Mouse (Mus musculus) fibroblast of lung, adult 2 months (primary cell): Measurements from ENCODE around the gene Cdc42ep1.

Experiments used
- DNase-seq: peaks from one replicate; pipeline ENCODE4 v3.0.0-alpha.2; 2011; ENCODE audit warnings: low read depth

The Cdc42ep1 gene

DNA sequence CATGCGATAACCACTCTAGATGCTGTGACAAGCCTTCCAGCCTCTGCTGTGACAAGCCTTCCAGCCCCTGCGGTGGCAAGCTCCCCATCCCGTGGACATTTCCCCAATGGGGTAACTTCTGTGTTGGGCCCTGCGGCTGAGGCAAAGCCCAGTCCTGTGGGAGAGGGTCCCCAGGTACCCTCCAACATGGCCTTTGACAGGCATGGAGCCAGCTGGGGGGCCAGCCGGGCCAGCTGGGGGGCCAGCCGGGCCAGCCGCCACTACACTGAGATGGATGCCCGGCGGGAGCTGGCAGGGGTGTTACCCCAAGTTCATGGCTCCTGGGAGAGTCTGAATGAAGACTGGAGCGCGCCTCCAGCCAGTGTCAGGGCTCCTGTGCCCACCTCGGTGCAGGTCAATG is 7.1 kb downstream of the Cdc42ep1 start:
- no peak for DNase-seq

DNA sequence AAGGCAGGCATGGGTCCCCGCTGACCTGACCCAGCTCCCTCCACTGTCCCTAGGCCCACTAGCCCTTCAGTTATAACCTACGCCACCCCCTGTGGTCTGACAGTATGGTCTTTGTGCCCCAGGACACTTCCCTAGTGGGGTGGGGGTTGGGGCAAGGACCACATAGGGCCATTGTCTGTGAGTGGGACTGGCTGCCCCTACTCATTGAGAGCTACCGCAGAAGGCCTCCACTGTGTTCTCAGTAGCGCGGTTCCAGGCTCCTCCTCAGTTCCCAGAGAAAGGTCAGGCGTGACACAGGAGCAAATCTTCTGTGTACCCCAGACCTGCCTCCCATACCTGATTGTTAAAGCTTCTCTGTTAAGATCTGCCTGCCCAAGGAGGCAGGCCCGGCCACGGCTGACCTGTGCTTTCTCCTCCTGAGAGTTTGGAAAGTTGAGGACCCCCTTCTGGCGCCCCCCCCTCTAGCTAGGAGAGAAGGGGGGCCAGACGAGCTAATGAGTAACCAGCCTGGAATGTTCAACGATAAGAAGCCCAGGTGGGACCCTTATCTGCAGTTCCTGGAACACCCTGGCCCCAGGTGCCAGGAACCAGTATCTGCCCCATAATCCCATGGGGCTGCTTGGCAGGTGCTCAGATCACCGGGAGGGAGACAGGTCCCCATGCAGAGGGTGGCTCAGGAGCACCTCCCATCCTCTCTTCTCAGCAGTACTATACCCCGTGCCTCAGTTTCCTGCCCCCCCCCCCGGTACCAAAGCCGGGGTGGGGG is 7.8 kb downstream of the Cdc42ep1 start:
- no peak for DNase-seq

DNA sequence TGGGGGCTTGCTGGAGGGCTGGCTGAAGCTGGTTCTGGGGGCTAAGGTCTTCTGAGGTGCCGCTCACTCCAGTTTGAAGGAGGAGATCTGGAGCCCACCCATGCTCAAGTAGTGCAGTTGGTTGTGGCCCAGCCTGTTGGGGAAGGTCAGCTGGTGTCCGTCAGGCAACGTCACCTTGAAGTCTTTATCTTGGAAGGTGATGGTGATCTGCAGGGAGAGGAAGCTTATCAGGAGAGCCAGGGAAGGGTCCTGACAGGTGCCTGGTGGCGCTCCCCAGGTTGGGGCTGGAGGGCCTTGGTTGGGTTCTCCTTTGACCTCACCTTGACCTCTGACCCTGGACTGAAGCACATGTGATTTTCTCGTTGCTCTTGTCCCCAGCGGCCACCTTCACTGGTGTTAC is 8.5 kb downstream of the Cdc42ep1 start:
- DNase-seq: no peak

DNA sequence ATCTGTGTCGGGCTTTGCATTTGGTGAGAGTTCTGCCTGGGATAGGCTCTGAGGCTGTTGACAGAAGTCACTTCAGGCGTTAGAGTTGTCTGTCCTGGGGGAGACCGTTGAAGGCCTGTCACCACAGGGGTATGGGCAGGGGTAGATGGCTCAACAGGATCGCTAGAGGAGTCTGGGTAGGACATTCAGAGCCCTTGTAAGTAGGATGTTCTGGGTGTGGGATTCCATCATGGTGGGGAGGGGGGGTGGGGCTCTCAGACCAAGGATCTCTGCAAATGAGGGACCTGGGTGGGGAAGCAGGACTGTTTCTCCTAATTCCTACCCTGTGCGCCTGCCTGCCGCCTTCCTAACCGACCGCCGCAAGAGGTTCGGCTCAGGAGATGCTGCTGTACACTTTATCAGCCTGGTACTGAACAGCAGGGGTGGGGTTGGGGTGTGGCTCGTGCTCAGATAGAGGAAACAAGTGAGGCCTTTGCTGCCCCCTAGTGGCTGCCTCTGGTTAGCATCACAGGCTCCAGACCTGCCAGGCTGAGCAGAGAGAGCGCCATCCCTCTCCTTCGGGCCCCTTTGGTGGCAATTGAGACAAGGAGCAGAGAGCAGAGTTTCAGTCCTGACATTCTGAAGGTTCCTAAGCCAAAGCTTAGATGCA is 9.2 kb downstream of the Cdc42ep1 start:
- DNase-seq: no peak

DNA sequence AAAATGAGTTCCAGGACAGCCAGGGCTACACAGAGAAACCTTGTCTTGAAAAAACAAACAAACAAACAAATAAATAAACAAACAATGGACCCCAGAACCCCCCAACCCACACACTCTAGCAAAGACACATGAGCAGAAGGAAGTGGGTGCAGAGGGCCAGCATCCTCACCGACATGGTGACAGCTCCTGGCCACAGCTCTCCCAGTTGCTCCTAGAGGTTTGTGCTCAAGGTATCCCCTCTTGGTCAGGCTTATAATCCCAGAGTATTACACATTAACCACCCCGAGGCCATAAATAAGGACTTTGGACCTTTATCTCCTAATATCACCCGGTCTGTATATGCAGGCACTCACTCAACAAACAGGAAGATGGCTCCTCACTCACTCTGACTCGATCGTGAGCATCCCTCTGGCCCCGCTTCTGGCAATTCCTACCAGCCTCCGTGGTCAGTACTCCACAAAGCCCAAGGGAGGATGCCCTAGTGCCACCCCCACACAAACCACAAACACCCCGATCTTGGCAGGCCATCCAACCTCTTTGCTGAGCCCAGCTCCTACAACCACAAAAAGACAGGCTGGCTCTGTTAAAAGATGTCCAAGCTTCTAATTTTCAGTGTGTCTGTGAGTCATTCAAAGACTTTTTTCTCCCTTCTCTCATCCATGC is 13.0 kb downstream of the Cdc42ep1 start, which contains the start of gene Lgals2:
Gene Lgals2 (minus strand): TSS at position 227 of the 663 bp plus-strand sequence.
- peak; percentile 83 for DNase-seq

DNA sequence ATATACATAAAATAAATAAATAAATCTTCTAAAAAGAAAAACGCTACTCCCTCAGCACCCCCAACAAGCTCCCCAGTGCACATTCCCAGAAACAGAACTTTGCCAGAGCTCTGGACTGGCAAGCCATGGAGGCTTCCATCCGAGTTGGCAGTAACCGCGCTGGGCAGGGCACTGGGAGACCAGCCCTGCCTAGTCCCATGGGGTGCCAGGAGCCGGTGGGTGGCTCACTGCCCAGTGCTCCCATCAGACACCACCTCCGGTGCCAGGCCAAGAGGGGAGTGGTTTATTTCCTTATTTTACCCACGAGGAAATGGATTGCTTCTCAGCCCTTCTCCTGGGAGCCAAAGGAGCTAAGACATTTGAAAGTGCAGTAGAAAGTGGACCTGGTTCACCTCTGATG is 14.6 kb downstream of the Cdc42ep1 start:
- DNase-seq: no peak

DNA sequence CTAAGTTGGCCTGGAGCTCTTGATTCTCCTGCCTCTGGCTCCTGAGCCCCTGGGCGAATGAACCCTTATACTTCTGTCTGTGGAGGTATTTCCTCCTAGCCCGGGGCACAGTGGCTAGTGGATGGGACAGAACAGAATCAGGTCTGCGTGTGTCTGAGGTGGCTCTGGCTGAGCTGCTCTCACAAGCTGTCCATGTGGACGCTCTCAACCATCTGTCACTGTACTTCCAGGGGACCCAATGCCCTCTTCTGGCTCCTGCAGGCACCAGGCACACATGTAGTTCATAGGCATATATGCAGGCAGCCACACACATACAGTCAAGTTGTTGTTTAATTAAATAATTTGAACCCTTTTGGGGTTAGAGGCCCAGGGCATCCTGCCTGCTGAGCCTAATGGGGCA is 16.9 kb downstream of the Cdc42ep1 start:
- DNase-seq: no peak

DNA sequence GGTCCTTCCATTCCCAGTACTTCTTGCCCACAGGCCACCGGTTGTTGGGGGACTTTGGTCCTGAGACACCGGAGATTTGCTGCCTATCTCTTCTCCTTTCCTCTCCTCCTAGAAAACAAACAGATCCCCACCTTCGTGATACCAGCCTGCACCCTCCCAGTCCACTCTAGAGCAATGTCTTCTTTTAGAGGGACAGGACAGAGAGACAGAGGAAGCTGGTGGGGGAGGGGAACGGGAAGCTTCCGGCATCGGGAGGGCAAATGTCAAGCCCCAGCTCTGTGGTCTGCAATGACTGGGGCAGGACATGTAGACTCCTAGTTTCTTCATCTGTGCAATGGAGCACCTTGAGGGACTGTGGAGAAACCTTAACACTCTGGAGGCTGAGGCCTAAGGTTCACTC is 17.3 kb downstream of the Cdc42ep1 start:
- no peak for DNase-seq

DNA sequence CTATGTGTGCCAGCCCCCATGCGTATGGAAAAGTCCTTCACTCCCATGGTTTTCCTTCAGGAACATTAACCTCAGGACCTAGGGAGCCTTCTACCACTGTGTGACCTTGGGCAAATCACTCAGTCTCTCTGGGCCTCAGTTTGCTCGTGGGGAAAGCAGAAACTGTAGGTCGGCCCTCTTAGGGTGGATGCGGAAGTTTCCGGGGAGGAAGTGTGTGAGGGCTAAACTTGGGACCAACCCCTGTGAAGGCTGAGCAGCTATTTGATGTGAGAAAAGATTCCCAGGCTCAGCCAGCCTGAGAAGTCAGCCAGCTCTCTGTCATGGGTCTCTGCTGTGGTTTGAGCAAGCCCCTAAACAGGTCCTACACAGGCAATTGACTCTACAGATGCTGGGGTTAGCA is 19.9 kb downstream of the Cdc42ep1 start:
- DNase-seq: no peak

DNA sequence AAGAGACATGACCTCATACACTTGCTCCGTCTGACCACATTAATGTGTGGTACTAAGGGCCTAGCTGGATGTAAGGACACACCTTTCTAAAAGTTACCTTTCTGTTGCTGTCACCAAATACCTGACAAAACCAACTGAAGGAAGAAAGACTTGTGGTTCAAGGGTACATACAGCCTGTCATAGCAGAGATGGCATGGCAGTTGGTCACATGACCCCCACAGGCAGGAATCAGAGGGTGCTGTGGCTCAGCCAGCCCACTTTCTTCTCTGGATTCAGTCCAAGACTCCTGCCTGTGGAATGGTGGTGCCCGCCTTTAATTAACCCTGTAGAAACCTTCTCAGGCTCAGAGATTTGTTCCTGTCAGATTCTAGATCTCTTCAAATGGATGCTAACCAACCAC is 20.7 kb downstream of the Cdc42ep1 start:
- no peak for DNase-seq

DNA sequence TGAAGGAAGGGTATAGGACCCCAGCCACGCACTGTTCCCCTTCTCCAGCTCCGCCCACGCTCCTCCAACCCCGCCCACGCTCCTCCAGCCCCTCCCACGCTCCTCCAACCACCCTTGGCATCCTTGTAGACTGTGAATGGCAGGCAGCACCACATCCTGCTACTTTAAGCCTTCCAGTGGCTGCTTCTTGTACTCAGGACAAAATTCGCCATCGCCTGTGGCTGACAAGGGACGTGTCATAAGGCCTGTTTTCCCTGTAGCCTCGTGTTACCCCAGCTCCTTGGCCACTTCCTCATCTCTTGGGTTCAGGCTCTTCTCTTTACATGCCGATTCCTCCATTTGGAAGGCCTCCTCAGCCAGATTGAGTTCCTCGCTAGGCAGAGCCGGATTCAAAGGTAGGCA is 21.4 kb downstream of the Cdc42ep1 start:
- DNase-seq: no peak

DNA sequence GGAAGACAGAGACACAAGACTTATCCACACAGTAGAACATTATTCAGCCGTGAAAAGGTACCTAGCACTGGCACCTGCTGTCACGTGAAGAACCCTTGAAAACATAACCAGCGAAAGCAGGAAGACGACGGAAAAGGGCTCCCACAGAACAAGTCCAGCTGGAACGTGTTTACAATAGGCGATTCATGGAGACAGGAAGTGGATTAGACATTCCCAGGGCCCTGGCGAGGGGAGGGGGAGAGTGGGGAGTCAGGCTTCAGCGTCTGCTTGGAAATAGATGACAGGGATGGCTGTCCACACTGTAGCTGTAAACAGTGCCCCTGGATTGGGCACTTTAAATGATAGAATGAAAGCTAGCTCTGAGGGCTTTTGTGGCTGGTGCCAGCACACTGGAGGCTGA is 26.0 kb downstream of the Cdc42ep1 start:
- no peak for DNase-seq

DNA sequence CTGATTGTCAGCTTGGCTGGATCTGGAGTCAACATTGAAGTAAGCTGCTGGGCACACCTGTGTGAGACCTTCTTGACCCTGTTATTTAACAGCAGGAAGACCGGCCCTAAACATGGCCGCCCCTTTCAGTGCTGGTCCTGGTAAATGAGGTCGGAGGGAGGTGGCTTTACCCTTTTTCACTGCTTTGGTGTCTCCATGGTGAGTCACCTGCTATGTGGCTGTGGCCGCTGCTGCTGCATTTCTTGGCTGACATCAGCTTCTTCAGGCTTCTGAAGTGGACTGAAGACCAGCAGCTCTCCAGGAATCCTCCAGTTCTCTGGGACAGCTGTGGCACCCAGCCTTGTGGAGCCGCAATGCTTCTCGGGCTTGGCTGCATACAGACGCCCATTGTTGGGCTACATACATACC is 26.4 kb downstream of the Cdc42ep1 start:
- no peak for DNase-seq

DNA sequence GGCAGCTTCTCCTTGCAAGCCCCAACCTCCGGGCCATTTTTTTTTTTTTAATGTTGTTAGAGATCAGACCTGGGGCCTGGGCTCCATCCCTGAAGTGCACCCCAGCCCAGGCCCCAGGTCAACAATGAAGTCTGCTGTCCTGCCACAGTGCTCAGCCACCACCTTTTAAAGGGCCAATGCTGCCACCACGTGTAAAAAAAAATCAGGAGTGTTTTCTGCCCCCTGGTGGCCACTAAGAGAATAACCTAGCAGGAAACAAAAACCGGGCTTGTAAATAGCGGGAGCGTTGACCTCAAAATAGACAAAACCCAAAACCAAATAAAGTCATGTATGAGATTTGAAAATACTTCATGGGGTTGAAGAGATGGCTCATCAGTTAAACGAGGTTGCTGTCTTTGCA is 27.4 kb downstream of the Cdc42ep1 start:
- DNase-seq: no peak

DNA sequence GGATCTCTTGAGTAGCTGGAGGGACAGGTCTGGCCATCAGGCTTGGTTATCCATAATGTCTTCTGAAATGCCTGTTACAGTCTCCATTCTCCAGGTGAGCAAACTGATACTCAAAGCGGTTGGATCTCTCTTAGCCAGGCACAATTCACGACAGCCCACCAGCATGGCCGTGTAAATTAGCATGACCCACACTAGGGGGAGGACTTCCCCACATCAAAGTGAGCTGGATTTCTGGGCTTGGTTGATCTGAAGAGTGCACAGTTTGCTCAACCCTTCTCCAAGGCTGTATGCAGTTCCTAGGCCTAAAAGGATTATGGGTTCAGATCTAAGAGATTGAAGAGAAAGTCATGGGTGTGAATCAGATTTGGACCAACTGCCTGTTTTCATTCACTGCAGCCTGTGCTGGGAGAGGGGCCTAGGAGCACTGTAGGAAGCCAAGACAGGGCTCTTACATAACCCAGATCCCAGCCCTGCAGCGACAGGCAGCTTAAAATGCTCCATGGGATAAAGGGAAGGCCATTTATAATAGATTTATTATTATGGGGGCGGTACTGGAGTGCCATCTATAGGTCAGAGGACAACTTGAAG is 29.7 kb downstream of the Cdc42ep1 start:
- DNase-seq: no peak

DNA sequence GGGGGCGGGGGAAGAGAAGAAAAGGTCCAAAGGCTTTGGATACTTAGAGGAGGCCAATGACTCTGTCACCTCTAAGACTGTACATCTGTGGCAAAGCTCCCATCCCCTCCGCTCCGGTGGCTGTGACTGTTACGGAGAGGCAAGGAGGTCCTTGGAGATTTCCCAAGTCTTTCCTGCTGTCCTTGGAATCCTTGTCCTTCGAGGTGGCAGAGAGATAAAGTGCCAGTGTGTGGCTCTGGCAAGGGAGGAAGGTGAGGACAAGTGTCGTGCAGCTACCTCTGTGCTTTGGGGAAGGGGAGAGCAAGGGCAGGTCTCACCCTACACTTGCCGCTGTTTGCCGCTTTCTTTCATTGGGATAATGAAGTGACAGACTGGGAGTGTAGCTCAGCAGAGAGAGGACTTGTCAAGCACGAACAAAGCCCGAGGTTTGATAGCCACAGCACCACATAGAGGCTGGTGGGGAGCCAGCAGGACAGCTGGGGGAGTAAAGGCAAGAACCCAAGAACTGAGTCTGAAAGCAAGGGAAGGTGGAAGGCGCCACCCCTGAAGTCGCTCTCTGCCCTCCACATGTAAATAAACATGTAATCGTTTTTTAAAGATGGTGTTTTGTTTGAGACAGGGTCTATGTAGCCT is 31.5 kb downstream of the Cdc42ep1 start:
- no peak for DNase-seq

DNA sequence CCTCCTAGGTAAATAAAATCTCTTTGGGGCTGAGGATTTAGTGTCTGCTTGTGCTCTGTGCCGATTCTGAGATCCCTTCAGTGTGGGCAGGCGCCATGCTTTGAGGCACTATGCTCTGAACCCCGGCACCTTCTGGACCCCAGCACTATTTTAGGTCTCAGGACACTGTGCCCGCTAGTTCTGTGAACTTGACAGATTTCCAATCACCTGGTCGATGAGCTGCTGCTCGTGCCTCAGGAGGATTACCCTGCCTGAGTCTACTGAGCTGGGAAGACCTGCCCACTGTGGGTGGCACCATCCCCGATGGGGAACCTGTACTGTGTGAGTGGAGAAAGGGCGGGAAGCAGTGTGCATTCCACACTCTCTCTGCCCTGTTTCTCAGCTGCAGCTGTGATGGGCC is 32.6 kb downstream of the Cdc42ep1 start:
- no peak for DNase-seq

DNA sequence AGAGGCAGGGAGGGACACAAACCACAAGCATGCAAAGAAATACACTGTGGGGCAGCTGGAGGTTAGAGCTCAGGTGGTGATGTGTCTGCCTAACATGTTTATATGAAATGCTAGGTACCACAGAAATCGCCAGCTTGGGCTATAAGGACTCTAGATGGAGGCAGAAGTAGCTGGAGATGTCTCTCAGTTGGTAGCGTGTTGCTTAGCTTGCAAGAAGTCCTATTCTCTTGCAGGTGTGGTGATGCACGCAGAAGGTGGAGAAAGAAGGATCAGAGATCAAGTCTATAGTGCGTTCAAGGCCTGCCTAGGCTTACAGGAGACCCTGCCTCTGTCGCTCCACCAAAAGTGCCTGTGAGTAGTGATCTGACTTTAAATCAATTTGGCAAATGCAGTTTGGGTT is 33.1 kb downstream of the Cdc42ep1 start:
- DNase-seq: no peak

DNA sequence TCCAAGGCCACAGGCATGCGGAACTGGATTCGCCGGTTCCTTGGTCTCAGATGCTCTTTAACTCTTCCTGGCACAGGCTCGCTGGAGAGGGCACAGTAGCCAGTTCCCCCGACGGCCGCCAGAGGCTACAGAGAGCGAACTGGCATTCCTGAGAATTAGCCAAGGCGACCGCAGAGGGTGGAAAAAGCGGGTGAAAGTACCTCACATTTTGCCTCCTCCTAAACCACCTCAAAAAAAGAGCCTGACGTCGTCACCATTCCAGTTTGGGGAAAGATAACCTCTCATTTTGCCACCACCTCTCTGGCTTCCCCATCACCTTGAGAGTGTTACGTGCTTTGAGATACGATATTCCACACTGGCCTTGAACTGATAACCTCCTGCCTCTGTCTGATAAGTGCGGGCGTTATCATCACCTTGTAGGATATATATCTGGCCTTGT is 33.9 kb downstream of the Cdc42ep1 start:
- peak; percentile 72 for DNase-seq

DNA sequence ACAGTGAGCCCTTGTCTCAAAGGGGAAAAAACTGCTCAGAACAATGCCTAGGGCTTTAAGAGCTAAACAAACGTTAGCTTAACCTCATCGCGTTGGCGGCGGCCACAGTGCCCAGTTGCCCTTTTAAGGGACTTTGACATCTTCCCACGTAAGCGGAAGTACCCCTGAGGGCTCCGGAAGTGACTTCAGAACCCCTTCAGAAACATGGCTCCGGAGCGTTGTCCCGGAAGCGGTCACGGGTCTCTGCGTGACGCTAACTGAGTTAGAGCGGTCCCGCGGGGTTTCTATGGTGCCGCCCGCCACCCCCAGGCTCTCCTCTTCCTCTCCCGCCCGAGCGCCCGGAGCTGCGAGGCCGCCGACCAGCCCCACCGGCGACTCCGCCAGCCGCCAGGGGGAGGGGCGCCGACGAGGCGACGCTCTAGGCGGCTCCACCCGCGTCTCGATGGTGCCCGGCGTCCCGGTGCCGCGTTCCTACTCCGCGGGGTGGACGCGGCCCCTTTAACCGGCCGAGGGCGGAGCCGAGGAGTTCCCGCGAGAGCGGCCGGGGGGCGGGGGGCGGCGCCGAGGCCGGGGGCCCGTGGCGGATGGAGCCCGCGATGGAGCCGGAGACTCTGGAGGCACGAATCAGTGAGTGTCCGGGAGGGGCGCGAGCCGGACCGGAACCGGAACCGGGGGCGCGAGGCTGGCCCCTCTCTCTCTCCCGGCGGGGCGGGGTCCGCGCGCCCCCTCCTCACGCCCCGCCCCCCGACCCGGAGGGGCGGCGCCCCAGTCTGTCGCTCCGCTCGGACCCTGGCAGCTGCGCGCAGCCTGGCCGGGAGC is 34.8 kb downstream of the Cdc42ep1 start, which contains the start of gene Gga1:
Gene Gga1 (plus strand): TSS at position 200 of the 819 bp plus-strand sequence.
- peak; percentile 81 for DNase-seq

DNA sequence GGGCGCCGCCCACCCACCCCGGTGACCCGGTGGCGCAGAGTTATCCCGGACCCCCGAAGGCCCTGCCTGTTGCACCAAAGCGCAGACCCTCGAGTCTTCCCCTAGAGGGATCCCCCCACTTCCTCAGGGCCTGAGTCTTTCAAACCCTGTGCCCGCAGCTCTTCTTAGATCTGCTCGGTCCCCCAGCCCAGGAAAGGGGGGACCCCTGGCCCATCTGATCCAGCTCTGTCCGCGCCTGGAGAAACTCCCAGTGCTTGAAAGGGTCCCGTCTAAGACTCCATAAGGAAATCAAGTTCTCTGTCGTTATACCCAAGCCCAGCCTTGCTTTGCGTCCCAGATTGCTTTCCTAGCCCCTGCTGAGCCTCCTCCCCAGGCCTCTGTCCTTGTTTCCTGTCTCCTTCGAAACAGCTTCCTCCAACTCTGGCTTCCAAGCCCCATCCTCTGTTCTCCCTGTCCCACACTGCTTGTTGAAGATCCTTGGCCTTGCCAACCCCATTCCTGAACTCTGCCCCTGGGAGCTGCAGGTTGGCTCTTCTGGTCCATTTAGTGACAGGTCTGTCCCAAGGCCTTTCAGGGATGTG is 35.5 kb downstream of the Cdc42ep1 start:
- no peak for DNase-seq
